Mouse (Mus musculus) activated CD4-positive, CD25-positive, alpha-beta regulatory T cell, adult 4 months (primary cell): ENCODE measurements around the gene Syt1. TPM values are rescaled to one million over a fixed set of nuclear protein-coding genes. Genes with fewer than 3 reads are reported as not detected.

Experiments used
- ATAC-seq: one replicate; pipeline ENCODE4 v1.8.0; 2017
- polyA plus RNA-seq, 2 experiments: library from polyadenylated mRNA; unstranded; fragments of 100-300 nt; shearing (Covaris generic); gene quantifications; one replicate each; pipeline ENCODE4 v1.2.1; 2017

Gene Syt1
- polyA plus RNA-seq, 2 experiments from 2014 or later = 0.12 TPM; not detected in 1

- ATAC-seq = no peak
Observed at GRCm38 (mm10) chr10:108743759-108744158, 267.0 kb downstream of the Syt1 start.

GRCm38 (mm10) chr10:108733982-108734381 is 276.8 kb downstream of the Syt1 start:
- no peak for ATAC-seq

GRCm38 (mm10) chr10:108728961-108729360 is 281.8 kb downstream of the Syt1 start:
- no peak for ATAC-seq

GRCm38 (mm10) chr10:108726391-108726790 is 284.4 kb downstream of the Syt1 start:
- ATAC-seq = no peak

DNA sequence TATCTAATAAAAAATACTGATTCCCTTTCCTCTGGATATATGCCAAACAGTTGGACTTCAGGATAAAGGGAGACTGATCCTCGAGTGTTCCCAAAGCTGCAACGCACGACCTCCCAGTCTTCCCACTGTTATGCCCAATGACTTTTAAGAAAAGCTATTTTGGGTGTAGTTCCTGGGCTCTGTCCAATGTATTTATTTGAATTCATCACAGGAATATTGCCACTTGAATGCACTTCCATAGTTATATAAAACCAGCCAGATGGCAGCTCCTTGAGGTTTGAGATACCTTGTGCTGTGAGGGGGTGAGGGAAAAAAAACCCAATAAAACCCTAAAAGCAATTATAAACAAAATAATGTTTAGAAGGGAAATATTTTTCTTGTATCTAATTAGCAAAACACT is 285.9 kb downstream of the Syt1 start:
- ATAC-seq = no peak

DNA sequence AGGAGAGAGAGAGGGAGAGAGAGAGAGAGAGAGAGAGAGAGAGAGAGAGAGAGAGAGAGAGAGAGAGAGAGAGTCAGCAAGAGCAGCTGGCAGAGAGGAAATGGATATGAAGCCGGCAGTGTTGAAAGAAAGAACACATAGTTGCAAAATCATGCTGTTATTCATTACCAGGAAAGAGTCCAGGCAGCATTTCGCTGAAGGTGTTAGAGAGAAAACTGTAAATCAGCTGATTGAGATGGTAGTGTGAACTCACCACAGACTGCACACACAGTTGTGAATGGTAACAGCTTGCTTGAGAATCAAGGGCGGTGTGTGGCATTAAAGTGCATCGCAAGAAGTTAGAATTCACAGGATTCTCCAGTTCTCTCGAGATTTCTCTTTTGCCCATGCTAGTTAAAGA is 300.3 kb downstream of the Syt1 start:
- ATAC-seq = no peak

DNA sequence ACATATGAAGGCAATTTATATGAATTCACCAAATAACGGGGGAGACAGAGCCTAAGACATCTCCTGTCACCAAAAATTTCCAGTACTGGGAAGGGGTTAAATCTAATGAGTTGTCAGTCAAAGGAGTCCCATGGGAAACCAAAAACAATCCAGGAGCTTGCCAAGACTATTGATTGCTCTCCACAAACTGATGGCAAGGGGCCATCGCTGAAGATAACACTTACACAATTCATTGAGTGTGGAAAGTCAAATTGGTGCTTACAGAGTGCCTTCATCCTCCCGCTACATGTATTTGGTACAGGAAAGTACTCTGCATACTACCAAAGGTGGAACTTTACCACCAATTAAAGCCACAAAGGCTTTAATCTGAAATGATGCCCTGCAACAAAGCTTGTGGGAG is 305.1 kb downstream of the Syt1 start:
- ATAC-seq = no peak

DNA sequence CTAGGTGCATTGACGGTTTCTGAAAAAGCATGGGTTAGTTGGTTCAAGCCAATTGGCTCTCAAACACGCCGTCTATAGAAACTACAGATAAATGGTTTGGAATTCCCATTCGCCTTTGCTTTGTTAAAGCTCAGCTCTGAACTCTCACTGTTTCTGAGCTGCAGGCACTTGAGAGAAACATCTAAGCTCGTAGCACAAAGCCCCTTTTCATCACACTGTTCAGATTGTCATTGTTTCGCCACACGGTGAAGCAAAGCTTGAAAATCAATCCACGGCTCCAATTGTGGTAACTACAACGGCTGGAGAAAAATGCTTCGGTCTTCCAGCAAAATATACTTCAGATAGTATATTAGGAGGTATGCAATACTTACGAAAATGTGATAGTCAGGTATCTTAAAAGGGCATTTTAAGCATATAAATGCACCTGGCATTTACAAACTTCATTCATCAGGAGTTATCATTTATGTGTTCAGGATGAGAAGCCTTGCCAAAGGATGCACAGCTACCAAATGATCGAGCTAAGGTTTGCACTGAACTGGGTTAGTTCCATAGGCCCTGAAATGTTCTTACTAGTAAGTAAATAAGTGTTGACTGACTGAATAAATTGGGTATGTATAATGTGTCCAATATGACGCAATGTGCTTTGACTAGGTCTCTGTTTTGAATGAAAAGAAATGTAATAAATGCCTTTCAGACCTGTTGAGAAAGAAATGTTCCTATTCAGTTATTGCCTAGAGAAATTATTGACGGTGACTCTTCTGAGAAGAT is 309.2 kb downstream of the Syt1 start:
- ATAC-seq = no peak

DNA sequence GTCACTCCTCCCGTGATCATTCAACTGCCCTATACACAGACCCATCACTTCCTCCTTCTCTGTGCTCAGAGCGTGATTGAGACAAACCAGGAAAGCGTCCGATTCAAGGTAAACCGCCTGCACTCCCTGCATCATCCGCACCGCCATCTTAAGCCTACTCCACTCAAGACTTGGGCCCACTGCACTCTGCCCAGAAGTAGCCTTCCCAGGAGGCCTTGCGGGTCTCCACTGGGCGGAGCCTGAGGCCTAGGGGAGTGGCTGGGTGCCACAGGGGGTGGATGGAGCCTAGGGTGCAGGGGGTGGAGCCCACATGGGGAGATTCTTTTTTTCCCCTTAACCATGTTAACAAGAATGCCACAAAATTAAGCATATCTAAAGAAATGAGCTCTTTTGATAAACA is 310.8 kb downstream of the Syt1 start, which contains the start of gene Gm5136:
Gene Gm5136 (minus strand): TSS at position 215 of the 400 bp plus-strand sequence.
- ATAC-seq = no peak

DNA sequence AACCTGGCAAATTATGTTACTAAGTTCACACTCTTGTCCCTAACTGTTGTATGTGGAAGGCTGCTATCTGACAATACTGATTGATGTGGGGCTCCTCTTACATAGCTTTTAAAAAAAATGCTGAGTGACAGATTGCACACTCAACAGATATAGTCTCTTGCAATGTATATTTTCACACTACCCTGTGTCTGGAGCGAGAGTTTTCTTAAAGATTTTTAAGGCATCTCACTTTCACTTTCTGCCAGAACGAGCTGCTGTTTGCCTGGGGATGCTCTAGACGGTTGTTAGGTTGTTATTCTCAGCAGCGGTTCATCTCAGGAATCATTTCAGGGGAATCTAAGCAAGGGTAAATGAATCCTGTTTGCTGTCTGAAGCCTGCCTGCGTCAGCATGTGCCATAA is 313.7 kb downstream of the Syt1 start:
- ATAC-seq = no peak

GRCm38 (mm10) chr10:108690954-108691353 is 319.8 kb downstream of the Syt1 start:
- no peak for ATAC-seq

- no peak for ATAC-seq
Observed at GRCm38 (mm10) chr10:108686696-108687095, 324.1 kb downstream of the Syt1 start.

DNA sequence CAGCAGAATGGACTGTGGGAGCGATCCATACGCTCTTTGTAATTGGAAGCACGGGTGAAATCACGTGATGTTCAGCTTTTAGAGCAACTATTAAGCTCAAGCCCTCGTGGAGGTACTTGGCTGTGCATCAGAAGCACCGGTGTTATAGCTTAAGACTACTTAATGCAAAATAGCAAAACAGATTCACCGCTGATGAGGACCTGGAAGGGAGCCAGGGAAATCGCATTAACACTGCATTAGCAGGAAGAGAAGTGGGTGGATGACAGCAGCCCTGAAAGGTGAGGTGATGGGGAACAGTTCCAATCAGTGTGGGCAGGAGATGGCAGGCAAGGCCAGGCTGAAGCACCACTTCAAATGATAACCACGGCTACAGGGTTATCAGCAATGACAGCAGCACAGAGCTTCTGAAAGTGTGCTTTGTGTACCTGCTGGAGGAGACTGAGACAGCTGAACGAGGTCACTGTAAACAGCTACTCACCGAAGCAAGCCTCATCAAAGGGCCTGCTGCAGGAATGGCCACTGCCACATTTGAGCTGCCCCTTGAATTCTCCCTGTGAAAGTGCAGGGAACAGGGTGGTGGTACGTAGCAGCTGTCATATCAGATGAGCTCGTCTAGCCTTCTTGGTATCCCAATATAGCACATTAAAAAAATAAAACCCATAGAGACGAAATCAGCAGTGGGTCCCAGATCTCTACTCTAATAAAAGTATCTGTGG is 330.9 kb downstream of the Syt1 start:
- no peak for ATAC-seq

GRCm38 (mm10) chr10:108677053-108677452 is 333.7 kb downstream of the Syt1 start:
- ATAC-seq = no peak

DNA sequence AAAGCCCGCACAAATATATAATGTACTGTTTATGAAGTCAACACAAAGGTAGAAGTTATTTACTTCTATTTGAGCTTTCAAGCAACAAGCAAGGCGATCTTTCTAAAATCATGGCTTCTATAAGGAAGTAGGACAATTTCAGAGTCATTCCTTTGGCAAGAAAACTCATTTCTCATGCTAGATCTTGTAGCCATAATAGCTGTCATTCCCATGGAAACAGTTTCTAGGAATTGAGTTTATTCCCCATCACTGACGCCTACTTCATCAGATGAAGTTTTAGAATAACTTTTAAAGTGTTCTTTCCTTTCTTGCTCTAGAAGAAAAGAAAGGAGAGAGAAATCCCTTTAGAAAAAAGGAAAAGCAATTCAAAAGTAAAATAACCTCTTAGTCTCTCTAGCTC is 341.8 kb downstream of the Syt1 start:
- ATAC-seq = no peak

DNA sequence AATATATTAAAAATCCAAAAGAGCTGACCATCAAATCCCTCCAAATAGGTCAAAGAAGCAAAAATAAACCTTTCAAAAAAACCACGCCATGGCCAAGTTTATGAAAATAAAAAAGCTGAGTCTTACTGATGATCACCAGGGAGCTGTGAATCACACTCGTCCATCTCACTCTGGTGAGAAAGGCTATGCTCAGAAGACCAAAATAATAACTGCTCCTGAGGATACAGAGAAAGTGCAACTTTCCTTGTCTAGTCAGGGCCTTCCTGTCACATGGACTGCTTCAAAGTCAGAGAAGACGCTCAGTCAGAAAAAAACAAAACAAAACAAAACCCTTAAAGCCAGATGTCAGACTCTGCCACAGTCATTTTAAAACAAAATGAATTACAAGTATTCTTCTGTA is 350.5 kb downstream of the Syt1 start:
- no peak for ATAC-seq

- no peak for ATAC-seq
Observed at GRCm38 (mm10) chr10:108658300-108658699, 352.5 kb downstream of the Syt1 start.

DNA sequence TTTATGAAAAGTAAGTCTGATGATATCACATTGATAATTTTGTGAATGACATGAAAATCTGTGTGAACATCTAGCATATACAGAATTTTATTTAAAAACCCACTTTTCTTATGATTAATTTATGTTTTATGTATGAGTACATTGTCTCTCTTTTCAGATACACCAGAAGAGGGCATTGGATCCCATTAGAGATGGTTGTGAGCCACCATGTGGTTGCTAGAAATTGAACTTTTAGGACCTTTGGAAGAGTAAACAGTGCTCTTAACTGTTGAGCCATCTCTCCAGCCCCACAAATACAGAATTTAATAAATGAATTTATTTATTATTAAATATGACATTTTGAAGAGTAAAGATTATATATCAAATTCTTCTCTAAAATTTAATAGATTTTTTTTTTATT is 353.1 kb downstream of the Syt1 start:
- no peak for ATAC-seq

GRCm38 (mm10) chr10:108656898-108657297 is 353.9 kb downstream of the Syt1 start:
- no peak for ATAC-seq

GRCm38 (mm10) chr10:108655074-108655473 is 355.7 kb downstream of the Syt1 start:
- no peak for ATAC-seq

DNA sequence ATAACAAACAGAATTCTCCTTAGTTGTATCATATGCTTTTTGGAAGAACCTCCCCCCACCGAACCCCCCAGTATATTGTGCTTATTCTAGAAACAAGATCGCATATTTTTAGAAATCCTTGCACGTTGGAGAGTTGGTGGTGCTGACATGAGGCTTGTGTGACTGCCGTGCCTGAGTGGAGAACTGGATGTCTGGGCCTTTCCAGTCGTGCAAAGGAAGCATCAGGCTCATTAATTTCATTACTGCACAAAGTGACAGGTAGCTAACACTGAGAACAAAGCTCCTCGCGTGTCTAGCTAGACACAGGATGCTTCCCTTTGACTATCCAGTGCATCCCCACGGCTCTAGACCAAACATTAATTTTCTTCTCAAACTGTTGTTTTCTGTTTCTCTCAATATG is 358.0 kb downstream of the Syt1 start:
- no peak for ATAC-seq

- ATAC-seq = no peak
Observed at GRCm38 (mm10) chr10:108652066-108652465, 358.7 kb downstream of the Syt1 start.

GRCm38 (mm10) chr10:108649174-108649573 is 361.6 kb downstream of the Syt1 start:
- ATAC-seq = no peak

GRCm38 (mm10) chr10:108643915-108644314 is 366.9 kb downstream of the Syt1 start:
- ATAC-seq = no peak
